ENCODE assay signal across 13 mouse cellular contexts in genomic region chr1:61912931-61913330, GRCm38 (mm10).
DNase-seq lines count a peak whose midpoint lies in the region; ATAC-seq lines count a peak whose summit lies in the region.
"Had no signal": no experiment of that assay in that cellular context is flagged by ENCODE, and none has a peak within 500 bp of the region (broad histone marks: within the 10 kb centered on the region; RNA-seq: fewer than 3 reads in every experiment).

No protein-coding gene starts in this region.

- no peaks in the 10 kb centered on the region for H3K36me3 ChIP-seq in forebrain, embryonic 12.5 days (replicated peaks)
- H3K36me3 ChIP-seq in forebrain, embryonic 11.5 days (ENCODE audit: control insufficient read depth, insufficient read depth, low read length): no peaks in the 10 kb centered on the region
- no peaks in the 10 kb centered on the region for H3K36me3 ChIP-seq in hindbrain, embryonic 14.5 days (replicated peaks; ENCODE audit: control insufficient read depth, insufficient read depth)
- no peaks in the 10 kb centered on the region for H3K36me3 ChIP-seq in kidney, embryonic 14.5 days (ENCODE audit: control insufficient read depth, insufficient read depth, low read length)
- H3K36me3 ChIP-seq: limb, embryonic 12.5 days had no signal

- H3K4me1 ChIP-seq in forebrain, embryonic 12.5 days: 0 out of 2 replicates have a peak, but pooled peaks cover 4% of the 10 kb centered on the region
- no peaks in the 10 kb centered on the region; the same call in 1 of the 2 replicates for H3K4me1 ChIP-seq in forebrain, embryonic 11.5 days (replicated peaks; ENCODE audit: control insufficient read depth, insufficient read depth, low read length)
- no peaks in the 10 kb centered on the region for H3K4me1 ChIP-seq in hindbrain, embryonic 14.5 days (replicated peaks; ENCODE audit: control insufficient read depth, insufficient read depth, low read length)
- H3K4me1 ChIP-seq in kidney, embryonic 14.5 days (ENCODE audit: control insufficient read depth, insufficient read depth, low read length): no peaks in the 10 kb centered on the region

- no peaks in the 10 kb centered on the region for H3K27me3 ChIP-seq in forebrain, embryonic 12.5 days
- H3K27me3 ChIP-seq in forebrain, embryonic 11.5 days (ENCODE audit: control insufficient read depth, insufficient read depth, low read length): no peaks in the 10 kb centered on the region
- H3K27me3 ChIP-seq in hindbrain, embryonic 14.5 days (ENCODE audit: control insufficient read depth, insufficient read depth, low read length): no peaks in the 10 kb centered on the region
- no peaks in the 10 kb centered on the region for H3K27me3 ChIP-seq in kidney, embryonic 14.5 days (ENCODE audit: control insufficient read depth, insufficient read depth, low read length)
- H3K27me3 ChIP-seq: limb, embryonic 12.5 days had no signal

- peak; percentile 71; the same call in 1 of the 2 replicates for ATAC-seq in forebrain, embryonic 12.5 days (ENCODE audit: low FRiP score)
- no peak for ATAC-seq in forebrain, embryonic 11.5 days (replicated peaks; ENCODE audit: low FRiP score)
- ATAC-seq in hindbrain, embryonic 14.5 days (ENCODE audit: low FRiP score): no peak; the same call in 1 of the 2 replicates
- ATAC-seq in kidney, embryonic 14.5 days (ENCODE audit: low FRiP score, low TSS enrichment): no peak

- 27% methylated on average over 2 of the region's 2 CpGs for WGBS in forebrain, embryonic 12.5 days
- 36% methylated on average over 2 of the region's 2 CpGs for WGBS in forebrain, embryonic 11.5 days
- 30% methylated on average over 2 of the region's 2 CpGs for WGBS in hindbrain, embryonic 14.5 days
- WGBS in kidney, embryonic 14.5 days: 31% methylated on average over 2 of the region's 2 CpGs

- DNase-seq in forebrain, embryonic 11.5 days (ENCODE audit: low spot score): no peak
- peak; percentile 24 for DNase-seq in MN1 (ENCODE audit: low spot score)
- DNase-seq in cerebellum, postnatal 10 days: peak; percentile 91 to 94
- peak; percentile 53 for DNase-seq in hindbrain, embryonic 14.5 days (ENCODE audit: low spot score)
- DNase-seq in frontal cortex, adult 2 months (ENCODE audit: extremely low spot score in 1 of 2, low spot score in 1 of 2): no peak
- DNase-seq in ovary, postnatal 36 days (ENCODE audit: low spot score): no peak
- DNase-seq: adrenal gland, postnatal 36 days; kidney, adult 11 months; lung, embryonic 14.5 days; thymus, adult 18-20 months had no signal

- H3K9me3 ChIP-seq in forebrain, embryonic 12.5 days: no peaks in the 10 kb centered on the region
- no peaks in the 10 kb centered on the region for H3K9me3 ChIP-seq in forebrain, embryonic 11.5 days (ENCODE audit: control insufficient read depth, low read length)
- no peaks in the 10 kb centered on the region for H3K9me3 ChIP-seq in hindbrain, embryonic 14.5 days (ENCODE audit: control insufficient read depth, low read length)
- H3K9me3 ChIP-seq in kidney, embryonic 14.5 days (ENCODE audit: control insufficient read depth, low read length): no peaks in the 10 kb centered on the region
- H3K9me3 ChIP-seq: limb, embryonic 12.5 days had no signal

- no peak overlapping the region for H3K4me2 ChIP-seq in forebrain, embryonic 12.5 days
- no peak overlapping the region for H3K4me2 ChIP-seq in forebrain, embryonic 11.5 days (ENCODE audit: low read depth, low read length, severe bottlenecking)
- no peak overlapping the region for H3K4me2 ChIP-seq in hindbrain, embryonic 14.5 days (replicated peaks)
- no peak overlapping the region for H3K4me2 ChIP-seq in kidney, embryonic 14.5 days (replicated peaks; ENCODE audit: low read depth, low read length)
- H3K4me2 ChIP-seq: limb, embryonic 12.5 days; lung, embryonic 14.5 days had no signal

- H3K27ac ChIP-seq in forebrain, embryonic 12.5 days: 0 out of 2 replicates have a peak overlapping the region, but pooled peaks have one; percentile 43
- no peak overlapping the region for H3K27ac ChIP-seq in forebrain, embryonic 11.5 days (ENCODE audit: low read depth, low read length)
- 0 out of 2 replicates have a peak overlapping the region, but pooled peaks have one; percentile 50 for H3K27ac ChIP-seq in hindbrain, embryonic 14.5 days
- no peak overlapping the region for H3K27ac ChIP-seq in kidney, embryonic 14.5 days (ENCODE audit: low read depth, low read length)
- H3K27ac ChIP-seq: limb, embryonic 12.5 days had no signal

- H3K9ac ChIP-seq in forebrain, embryonic 12.5 days: no peak overlapping the region
- H3K9ac ChIP-seq in forebrain, embryonic 11.5 days (ENCODE audit: low read length): no peak overlapping the region
- H3K9ac ChIP-seq in hindbrain, embryonic 14.5 days: no peak overlapping the region
- H3K9ac ChIP-seq in kidney, embryonic 14.5 days (ENCODE audit: low read depth, low read length): no peak overlapping the region
- H3K9ac ChIP-seq: limb, embryonic 12.5 days; lung, embryonic 14.5 days had no signal

- H3K4me3 ChIP-seq in forebrain, embryonic 12.5 days (replicated peaks): no peak overlapping the region
- no peak overlapping the region for H3K4me3 ChIP-seq in forebrain, embryonic 11.5 days (ENCODE audit: low read depth, low read length)
- no peak overlapping the region for H3K4me3 ChIP-seq in hindbrain, embryonic 14.5 days (replicated peaks; ENCODE audit: low read length)
- no peak overlapping the region for H3K4me3 ChIP-seq in kidney, embryonic 14.5 days (ENCODE audit: low read length)
- H3K4me3 ChIP-seq: limb, embryonic 12.5 days had no signal

Comparison
In these comparisons a context has a peak if more than half of its experiments do, and no peak if none do; other contexts are left out.
1. H3K27ac ChIP-seq: peak in forebrain, embryonic 12.5 days (single experiment) and hindbrain, embryonic 14.5 days (single experiment); none in forebrain, embryonic 11.5 days (single experiment) and kidney, embryonic 14.5 days (single experiment).
2. DNase-seq: peak in MN1 (single experiment), cerebellum, postnatal 10 days (2 of 2) and hindbrain, embryonic 14.5 days (single experiment); none in forebrain, embryonic 11.5 days (single experiment), frontal cortex, adult 2 months (0 of 2) and ovary, postnatal 36 days (single experiment).